Mouse (Mus musculus) limb, embryonic 11.5 days (tissue): ENCODE measurements around the gene Rerg. TPM values are rescaled to one million over a fixed set of nuclear protein-coding genes. Genes with fewer than 3 reads are reported as not detected.
A peak's percentile ranks its signal among the peaks of the same experiment; 100 is the strongest.

Source experiments
- ATAC-seq: fragments of 200-750 bp; cut with Nextera tagmentation; 2 replicates; pipeline ENCODE4 v1.8.0; 2017; ENCODE audit warnings: low read depth; ENCODE audit not compliant: insufficient number of reproducible peaks, low FRiP score, low TSS enrichment
- DNase-seq: peaks from one replicate; pipeline ENCODE4 v3.0.0-alpha.2; 2015; ENCODE audit warnings: low spot score
- H3K27ac ChIP-seq: fragments of 300-500 bp; sonication (generic); replicated peaks from 2 replicates; pipeline ENCODE4 v1.5.1; 2014; ENCODE audit warnings: low read depth, mild to moderate bottlenecking, low read length
- H3K27me3 ChIP-seq: fragments of 300-500 bp; sonication (generic); 2 replicates; pipeline ENCODE4 v1.6.1; 2014; ENCODE audit warnings: mild to moderate bottlenecking, low read length, mixed read lengths; ENCODE audit not compliant: control insufficient read depth, insufficient read depth
- H3K36me3 ChIP-seq: fragments of 300-500 bp; sonication (generic); 2 replicates; pipeline ENCODE4 v1.6.1; 2014; ENCODE audit warnings: mild to moderate bottlenecking, low read length, moderate library complexity, mixed read lengths; ENCODE audit not compliant: control insufficient read depth, insufficient read depth
- H3K4me1 ChIP-seq: fragments of 300-500 bp; sonication (generic); 2 replicates; pipeline ENCODE4 v1.6.1; 2014; ENCODE audit warnings: low read length, mixed read lengths; ENCODE audit not compliant: control insufficient read depth, insufficient read depth
- H3K4me2 ChIP-seq: fragments of 300-500 bp; sonication (generic); 2 replicates; pipeline ENCODE4 v1.6.1; 2014; ENCODE audit warnings: low read depth, mild to moderate bottlenecking, moderate library complexity; ENCODE audit not compliant: severe bottlenecking
- H3K4me3 ChIP-seq: fragments of 300-500 bp; sonication (generic); 2 replicates; pipeline ENCODE4 v1.5.1; 2014; ENCODE audit warnings: low read depth, low read length
- H3K9ac ChIP-seq: fragments of 300-500 bp; sonication (generic); 2 replicates; pipeline ENCODE4 v1.6.1; 2014; ENCODE audit warnings: mild to moderate bottlenecking, low read length
- H3K9me3 ChIP-seq: fragments of 300-500 bp; sonication (generic); 2 replicates; pipeline ENCODE4 v1.6.1; 2016; ENCODE audit warnings: low read length; ENCODE audit not compliant: control insufficient read depth
- WGBS: fragments of 180-500 bp; shearing (Covaris S2); extraction: QIAGEN DNeasy Blood & Tissue Kit; methylation state at CpG from one replicate; pipeline ENCODE4 v1.1.7; 2014; 5-methylcytosine and 5-hydroxymethylcytosine counted together
- polyA plus RNA-seq: library from polyadenylated mRNA; unstranded; fragments of >200 nt; fragmentation: Nextera tagmentation; extraction: Ambion mirVana; gene quantifications from 2 replicates; pipeline ENCODE4 v1.2.1, GENCODE M21; 2014

The Rerg gene
- polyA plus RNA-seq, 1 experiment from 2014 or later: 1.3 TPM

- Histone ChIP-seq H3K4me1 (no peaks in the 10 kb centered on the region), H3K9me3 (no peaks in the 10 kb centered on the region), H3K36me3 (no peaks in the 10 kb centered on the region), H3K27me3 (no peaks in the 10 kb centered on the region), H3K4me3 (no peak overlapping the region), H3K4me2 (no peak overlapping the region), H3K27ac (no peak overlapping the region), H3K9ac (no peak overlapping the region)
- ATAC-seq: no peak; the same call in 1 of the 2 replicates
- 51% methylated on average over 20 of the region's 20 CpGs for WGBS
- DNase-seq: no peak
Measured at GRCm38 (mm10) chr6:137135506-137136391, 34.5 kb downstream of the Rerg start.

DNA sequence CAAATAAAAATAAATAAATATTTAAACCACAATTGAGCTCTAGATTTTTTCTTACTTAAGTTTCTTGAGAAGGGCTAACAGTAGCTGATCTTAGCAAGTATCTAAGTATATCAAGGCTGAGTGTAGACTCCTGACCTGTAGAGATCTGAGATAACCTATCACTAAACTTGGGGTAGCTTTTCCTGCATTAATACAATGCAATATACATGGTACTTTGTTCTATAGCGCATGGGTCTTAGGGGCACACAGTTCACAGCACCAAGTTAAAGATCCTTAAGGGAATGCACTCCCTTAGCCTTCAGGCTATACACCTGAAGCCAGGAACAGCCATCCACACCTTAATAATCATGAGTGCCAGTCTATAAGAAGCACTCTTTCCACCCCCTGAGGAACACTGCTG is 38.5 kb downstream of the Rerg start:
- Histone ChIP-seq H3K36me3 (no peaks in the 10 kb centered on the region), H3K9ac (no peak overlapping the region), H3K9me3 (no peaks in the 10 kb centered on the region), H3K4me2 (no peak overlapping the region), H3K4me3 (no peak overlapping the region), H3K27me3 (no peaks in the 10 kb centered on the region), H3K4me1 (no peaks in the 10 kb centered on the region), H3K27ac (no peak overlapping the region)
- ATAC-seq (no peak), DNase-seq (no peak)
- WGBS: 92% methylated on average over 1 of the region's 1 CpGs

GRCm38 (mm10) chr6:137131349-137131748 is 38.9 kb downstream of the Rerg start:
- Histone ChIP-seq H3K4me1 (no peaks in the 10 kb centered on the region), H3K36me3 (no peaks in the 10 kb centered on the region), H3K4me3 (no peak overlapping the region), H3K9me3 (no peaks in the 10 kb centered on the region), H3K4me2 (no peak overlapping the region), H3K9ac (no peak overlapping the region), H3K27ac (no peak overlapping the region), H3K27me3 (no peaks in the 10 kb centered on the region)
- ATAC-seq (no peak), DNase-seq (no peak)
- 15% methylated on average over 6 of the region's 6 CpGs for WGBS

- no peaks in the 10 kb centered on the region for H3K4me1 ChIP-seq
- DNase-seq (no peak), ATAC-seq (no peak)
- no peak overlapping the region for H3K27ac ChIP-seq
- no peak overlapping the region for H3K4me2 ChIP-seq
- H3K9me3 ChIP-seq: no peaks in the 10 kb centered on the region
- no peak overlapping the region for H3K4me3 ChIP-seq
- no peaks in the 10 kb centered on the region for H3K36me3 ChIP-seq
- 48% methylated on average over 5 of the region's 5 CpGs for WGBS
- no peaks in the 10 kb centered on the region for H3K27me3 ChIP-seq
- H3K9ac ChIP-seq: no peak overlapping the region
Measured at GRCm38 (mm10) chr6:137126861-137127260, 43.4 kb downstream of the Rerg start.

DNA sequence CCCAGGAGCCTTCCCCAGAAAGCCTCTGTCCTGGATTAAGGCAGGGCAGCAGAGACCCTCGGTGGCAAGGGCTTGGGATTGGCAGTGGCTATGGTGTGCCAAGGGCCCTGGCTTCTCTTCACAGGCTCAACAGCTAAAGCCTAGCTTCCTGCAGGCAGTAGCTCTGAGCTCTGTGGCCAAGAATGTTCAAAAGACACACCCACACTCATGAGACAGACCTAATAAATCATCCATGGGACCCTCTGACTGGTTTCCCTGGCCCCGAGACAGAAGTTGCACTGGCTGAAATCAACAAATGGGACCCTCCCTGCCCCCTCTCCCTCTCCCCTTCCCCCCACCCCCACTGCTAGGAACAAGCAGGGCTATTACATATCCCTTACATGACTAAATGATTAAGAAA is 44.1 kb downstream of the Rerg start:
- H3K9ac ChIP-seq: no peak overlapping the region
- WGBS: 22% methylated on average over 2 of the region's 2 CpGs
- H3K9me3 ChIP-seq: no peaks in the 10 kb centered on the region
- H3K27me3 ChIP-seq: no peaks in the 10 kb centered on the region
- no peak overlapping the region for H3K27ac ChIP-seq
- no peak overlapping the region for H3K4me2 ChIP-seq
- no peak overlapping the region for H3K4me3 ChIP-seq
- H3K4me1 ChIP-seq: no peaks in the 10 kb centered on the region
- ATAC-seq (peak; percentile 67; the same call in 1 of the 2 replicates), DNase-seq (no peak)
- H3K36me3 ChIP-seq: no peaks in the 10 kb centered on the region

GRCm38 (mm10) chr6:137125433-137125832 is 44.9 kb downstream of the Rerg start:
- Histone ChIP-seq H3K9ac (no peak overlapping the region), H3K4me2 (no peak overlapping the region), H3K36me3 (no peaks in the 10 kb centered on the region), H3K9me3 (no peaks in the 10 kb centered on the region), H3K27ac (no peak overlapping the region), H3K27me3 (no peaks in the 10 kb centered on the region), H3K4me1 (no peaks in the 10 kb centered on the region), H3K4me3 (no peak overlapping the region)
- DNase-seq (no peak), ATAC-seq (no peak)
- WGBS: 72% methylated on average over 9 of the region's 9 CpGs

DNA sequence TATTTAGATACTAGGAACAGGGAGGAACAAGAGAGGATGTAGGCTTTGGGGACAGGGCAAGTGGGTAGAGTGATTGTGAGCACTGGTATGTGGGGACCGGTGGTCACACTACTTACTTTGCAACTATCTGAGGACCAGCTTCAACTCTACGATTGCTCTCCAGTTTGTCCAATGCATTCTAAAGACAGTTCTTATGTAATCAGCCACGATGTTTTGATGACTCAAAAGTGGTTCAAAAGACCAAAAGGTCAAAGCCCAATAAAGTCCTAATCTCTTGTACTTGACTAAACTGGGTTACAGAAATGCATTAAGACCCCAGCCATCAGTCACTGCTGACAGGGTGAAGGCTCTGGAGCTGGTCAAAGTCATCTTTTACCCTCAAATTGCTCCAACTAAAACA is 45.3 kb downstream of the Rerg start:
- no peaks in the 10 kb centered on the region for H3K9me3 ChIP-seq
- no peak for ATAC-seq
- WGBS: 56% methylated on average over 3 of the region's 3 CpGs

DNA sequence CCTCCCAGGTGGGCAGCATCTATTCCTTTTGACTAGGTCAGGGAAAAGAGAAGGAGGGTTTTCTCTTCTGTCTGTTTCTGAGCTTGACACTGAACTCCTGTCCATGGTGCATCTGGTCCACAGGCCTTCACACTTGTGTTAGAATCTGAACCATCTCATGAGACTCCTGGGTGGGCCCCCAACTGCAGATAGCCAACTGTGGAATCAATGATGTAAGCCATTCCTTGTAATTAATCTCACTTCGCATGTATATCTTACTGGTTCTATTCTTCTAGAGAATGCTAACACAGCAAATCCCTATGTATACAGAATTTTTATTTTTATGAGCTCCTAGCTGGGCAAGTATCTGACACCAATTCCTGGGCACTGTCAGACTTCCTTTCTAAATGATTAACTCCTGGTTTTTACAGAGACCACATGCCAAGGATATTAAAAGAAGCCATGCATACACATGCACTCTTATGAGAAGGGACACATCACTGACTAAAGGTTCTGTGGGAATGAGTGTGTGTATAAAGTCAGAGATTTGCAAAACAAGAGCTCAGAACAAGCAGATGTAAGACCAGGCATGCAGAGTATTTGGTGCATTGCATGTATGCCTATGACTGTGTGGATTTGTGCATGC is 53.3 kb downstream of the Rerg start:
- Histone ChIP-seq H3K4me1 (no peaks in the 10 kb centered on the region), H3K36me3 (no peaks in the 10 kb centered on the region), H3K4me3 (no peak overlapping the region), H3K9ac (no peak overlapping the region), H3K27ac (no peak overlapping the region), H3K4me2 (no peak overlapping the region), H3K27me3 (no peaks in the 10 kb centered on the region), H3K9me3 (no peaks in the 10 kb centered on the region)
- WGBS: 83% methylated on average over 1 of the region's 1 CpGs
- ATAC-seq: no peak
- no peak for DNase-seq

More for the DNA sequence above, 45.3 kb downstream of the Rerg start:
- Histone ChIP-seq H3K4me2 (no peak overlapping the region), H3K27me3 (no peaks in the 10 kb centered on the region), H3K9ac (no peak overlapping the region), H3K27ac (no peak overlapping the region), H3K4me1 (no peaks in the 10 kb centered on the region), H3K4me3 (no peak overlapping the region), H3K36me3 (no peaks in the 10 kb centered on the region)
- DNase-seq: no peak
